Mouse (Mus musculus) bone marrow macrophage, adult 2 months (primary cell): ENCODE measurements around the gene Dync1li1.

Experiments used
- CTCF ChIP-seq: IDR thresholded peaks from 2 replicates; pipeline ENCODE4 v1.5.1; 2012; ENCODE audit warnings: low read depth, mild to moderate bottlenecking, low read length, moderate library complexity
- POLR2A ChIP-seq: IDR thresholded peaks from 2 replicates; pipeline ENCODE4 v1.6.1; 2012; ENCODE audit warnings: mild to moderate bottlenecking, low read depth, low read length, borderline replicate concordance

GRCm38 (mm10) chr9:114742731-114743130 is 54.1 kb downstream of the Dync1li1 start:
- TF ChIP-seq POLR2A = no peak
- no peak for TF ChIP-seq CTCF
